Mouse (Mus musculus): Measurements from ENCODE around the gene Itprip.

Gene Itprip

DNA sequence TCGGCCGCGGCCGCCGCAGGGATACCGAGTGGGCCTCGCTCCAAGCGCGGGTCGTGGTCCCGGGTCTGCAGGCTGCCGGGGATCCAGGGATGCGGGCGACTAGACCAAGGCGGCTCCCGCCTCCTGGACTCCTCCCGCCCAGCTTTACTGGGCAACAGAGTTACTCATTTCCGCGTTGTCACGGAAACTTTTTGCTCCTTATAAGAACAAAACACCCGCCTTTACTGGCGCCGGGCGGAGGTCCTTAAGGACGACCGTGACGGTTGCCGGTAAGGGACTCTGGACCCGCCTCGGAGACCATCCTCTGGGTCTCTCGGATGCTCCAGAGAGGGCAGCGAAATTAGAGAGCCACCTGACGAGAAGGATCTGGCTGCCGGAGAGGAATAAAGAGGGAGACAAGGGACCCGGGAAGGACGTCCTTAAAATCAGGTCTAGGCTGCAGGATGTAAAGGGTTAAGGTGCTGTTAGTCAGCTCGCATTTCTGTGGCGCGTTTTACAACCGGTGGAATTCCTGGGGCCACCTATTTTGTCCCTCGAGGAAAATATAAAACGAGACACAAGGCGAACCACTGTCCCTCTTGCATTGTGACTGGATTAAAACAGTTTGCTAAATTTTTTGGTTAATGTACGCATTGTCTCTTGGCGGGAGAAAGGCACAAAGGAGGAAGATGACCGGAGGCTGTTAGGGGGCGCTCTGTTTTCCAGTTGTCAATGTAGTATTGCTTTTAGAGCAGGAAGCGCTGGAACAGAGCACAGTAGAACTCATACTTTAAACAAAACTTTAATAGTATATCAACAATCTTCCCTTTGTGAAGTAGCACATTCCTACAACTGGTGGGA, at the start of gene Itprip, which contains the start of gene Cfap43:
Itprip (minus strand) TSS at position 174 of the 840 bp plus-strand sequence.
Cfap43 (minus strand) TSS at position 162 of the 840 bp plus-strand sequence.
- DNase-seq = peak; percentile 72 to 80

DNA sequence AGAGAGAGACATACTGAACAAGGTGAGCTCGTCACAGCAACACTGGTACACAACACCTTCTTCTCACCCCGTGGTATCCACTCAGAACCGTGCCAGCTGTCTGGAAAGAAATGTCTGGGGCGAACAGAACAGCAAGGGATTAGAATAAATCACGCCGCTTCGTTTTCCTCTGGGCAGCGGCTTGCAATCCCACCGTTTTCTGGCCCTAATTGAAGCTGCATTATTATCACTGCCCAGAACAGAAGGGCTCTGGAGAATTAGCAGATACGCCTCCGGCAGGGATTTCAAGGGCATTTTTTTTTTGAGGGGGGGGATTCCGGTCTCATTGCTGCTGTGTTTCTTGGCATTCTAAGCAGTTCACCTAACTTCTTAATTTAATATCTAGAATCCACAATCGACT, 39.1 kb upstream of the Itprip start:
- no peak for DNase-seq

- no peak for DNase-seq
These were observed 34.1 kb upstream of the Itprip start for GRCm38 (mm10) chr19:47953169-47953568.

- DNase-seq = no peak
These were observed 31.8 kb upstream of the Itprip start for GRCm38 (mm10) chr19:47950946-47951345.

DNA sequence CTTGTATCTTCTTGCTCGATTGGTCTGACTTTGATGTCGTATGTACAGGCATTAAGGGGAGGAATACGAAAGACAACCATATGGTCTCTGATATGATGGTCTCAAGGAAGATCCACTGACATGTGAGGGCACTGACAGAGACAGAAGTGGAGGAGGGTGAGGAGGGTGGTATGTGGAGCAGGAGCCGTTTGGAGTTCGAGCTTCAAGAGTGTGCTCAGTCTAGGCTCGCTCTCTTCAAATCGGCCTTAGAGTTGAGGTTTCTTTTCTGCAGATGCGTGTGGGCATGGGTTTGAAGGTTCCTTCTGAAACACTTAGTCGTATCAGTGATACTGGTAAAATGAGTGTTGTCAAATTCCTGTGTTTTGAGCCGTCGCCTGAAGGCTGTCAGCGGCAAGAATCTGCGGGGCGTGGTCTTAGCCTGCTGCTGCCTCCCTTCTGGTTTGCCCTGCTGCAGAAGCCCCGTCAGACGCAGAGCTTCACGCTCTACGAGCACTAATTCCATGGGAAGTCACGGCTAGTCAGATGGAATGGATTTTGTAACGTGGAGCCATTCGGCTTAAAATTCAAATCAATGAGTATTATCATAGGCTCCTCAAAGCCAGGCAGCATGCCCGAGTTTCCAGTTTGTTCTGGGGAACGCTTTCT, 27.8 kb upstream of the Itprip start:
- no peak for DNase-seq

DNA sequence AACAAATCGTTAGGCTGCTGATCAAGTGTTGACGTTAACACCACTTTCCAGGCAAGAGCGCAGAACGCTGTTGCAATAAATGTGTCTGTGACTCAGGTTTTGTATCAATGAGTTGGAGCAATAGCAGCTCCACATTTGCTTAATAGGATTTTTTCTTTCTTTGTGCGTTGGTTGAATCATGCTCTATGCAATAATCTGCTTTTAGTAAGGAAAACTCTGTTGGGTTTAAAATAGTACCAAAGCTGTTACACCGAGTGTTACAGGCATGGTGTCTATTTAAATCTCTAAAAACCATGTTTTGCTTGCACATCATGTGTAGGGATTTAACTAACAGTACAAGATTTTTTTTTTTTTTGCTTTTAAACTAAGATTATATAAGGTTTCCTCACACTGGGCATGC, 20.3 kb upstream of the Itprip start:
- DNase-seq = no peak

GRCm38 (mm10) chr19:47937443-47938406, 18.6 kb upstream of the Itprip start, which contains the start of gene Cfap58:
Gene Cfap58 (plus strand): TSS chr19:47937675.
- peak; percentile 72 to 80 for DNase-seq

DNA sequence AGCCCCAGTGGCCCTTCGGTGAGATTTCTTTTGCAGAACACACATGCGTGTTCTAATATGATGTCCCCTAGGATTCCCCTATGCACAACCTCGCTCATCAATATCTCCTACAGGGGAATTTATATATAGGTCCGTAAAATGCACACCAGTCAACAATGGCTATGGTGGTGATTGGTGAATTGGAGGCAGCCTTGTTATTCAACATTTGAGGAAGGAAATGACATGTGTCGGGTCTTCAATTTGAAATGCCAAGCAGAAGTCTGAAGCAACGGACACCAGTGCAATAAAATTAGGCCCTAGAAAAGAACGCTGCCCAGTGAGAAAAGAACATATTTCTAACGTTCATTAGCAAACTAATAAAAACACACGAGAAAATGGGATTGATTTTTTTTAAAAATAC, 17.8 kb upstream of the Itprip start:
- no peak for DNase-seq

GRCm38 (mm10) chr19:47936490-47936889, 17.4 kb upstream of the Itprip start:
- no peak for DNase-seq

DNA sequence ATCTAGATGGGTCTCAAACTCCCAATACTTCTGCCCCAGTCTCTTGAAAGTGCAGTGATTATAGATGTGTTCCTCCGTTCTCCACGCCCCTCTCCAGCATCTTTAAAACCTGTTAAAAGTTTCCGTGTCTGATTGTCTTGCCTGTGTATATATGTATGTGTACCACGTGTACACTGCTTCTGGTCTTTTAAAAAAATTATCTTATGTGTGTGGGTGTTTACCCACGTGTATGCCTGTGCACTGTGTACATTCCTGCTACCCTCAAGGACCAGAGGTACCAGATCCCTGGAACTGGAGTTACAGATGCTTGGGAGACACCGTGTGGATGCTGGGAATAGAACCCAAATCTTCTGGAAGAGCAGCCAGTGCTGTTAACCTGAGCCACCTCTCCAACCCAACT, 16.4 kb upstream of the Itprip start:
- no peak for DNase-seq

DNA sequence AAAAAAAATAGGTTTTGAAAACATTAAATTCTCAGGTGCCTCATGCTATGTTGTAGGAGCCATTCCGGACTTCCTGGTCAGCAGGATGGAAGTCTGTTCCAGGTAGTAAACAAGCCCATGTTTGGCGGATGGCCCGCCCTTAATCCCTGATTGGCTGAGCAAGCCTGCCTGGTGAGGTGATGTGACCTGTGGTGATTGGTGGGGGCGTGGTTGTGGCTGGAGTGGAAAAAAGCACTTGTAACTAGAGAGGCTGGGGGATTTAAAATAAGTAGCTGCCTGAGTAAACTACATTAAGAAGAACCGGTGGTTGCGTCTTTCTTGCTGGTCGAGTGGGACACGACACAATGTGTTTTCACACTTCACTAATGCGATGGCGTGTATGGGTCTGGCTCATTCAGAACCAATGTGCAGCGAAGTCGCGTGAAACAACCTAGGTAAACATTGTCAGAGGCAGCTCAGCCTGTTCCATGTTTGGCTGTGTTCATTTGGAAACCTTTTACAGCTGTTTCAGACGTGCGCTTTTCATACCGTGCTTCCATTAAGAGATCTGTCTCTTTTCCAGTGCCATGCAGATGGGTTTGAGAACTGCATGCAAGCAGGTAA, 15.6 kb upstream of the Itprip start:
- DNase-seq = no peak

GRCm38 (mm10) chr19:47934146-47934545, 15.0 kb upstream of the Itprip start:
- DNase-seq = no peak

DNA sequence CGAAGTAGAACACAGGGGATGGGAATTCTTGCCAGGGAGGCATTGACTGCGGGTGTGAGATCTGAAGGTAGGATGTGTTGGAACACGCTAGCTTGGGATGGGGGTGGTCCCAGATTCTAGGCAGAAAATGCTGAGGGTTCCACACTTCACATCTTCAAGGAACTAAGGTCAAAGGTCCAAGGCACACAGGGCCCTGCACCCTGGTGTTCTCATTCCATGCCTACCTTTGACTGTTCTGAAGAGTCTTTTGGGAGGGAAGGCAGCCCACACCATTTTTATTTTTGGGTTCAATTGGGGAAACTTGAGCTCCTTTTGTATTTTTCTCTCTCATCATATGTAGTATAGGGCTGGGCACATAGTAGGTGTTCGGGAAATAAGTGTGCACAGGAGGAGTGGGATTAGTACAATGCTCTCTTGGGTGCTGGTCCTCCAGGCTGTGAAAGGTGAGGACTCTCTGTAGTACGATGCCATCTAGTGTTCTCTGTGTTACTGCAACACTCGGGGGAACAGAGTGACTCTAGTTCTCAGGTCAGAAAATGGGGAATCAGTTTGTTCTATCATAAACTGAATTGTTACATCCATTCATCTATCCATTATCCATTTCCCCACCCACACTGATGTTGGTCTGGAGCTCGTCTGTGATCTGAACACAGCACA, 13.0 kb upstream of the Itprip start:
- no peak for DNase-seq

GRCm38 (mm10) chr19:47929043-47929442, 9.9 kb upstream of the Itprip start:
- no peak for DNase-seq

- DNase-seq = no peak
These were observed 7.9 kb upstream of the Itprip start for GRCm38 (mm10) chr19:47927032-47927431.

DNA sequence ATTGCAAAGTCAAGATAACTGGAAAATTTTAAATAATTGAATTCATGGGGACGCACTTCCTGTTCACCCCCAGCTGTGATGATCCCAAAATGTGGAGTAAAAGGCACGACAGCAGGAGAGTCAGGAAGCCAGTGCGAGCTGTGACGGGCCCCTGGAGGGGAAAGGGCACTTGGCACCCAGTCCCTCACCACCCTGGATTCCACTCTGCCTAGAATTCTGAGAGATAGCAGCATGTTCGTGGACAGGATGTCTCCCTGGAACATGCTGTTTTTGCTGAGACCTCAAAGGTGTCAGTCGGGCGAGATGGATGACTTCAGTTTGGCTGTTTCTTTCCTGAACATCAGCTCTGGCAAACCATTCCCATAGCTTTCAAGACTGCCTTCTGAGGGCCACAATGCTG, 6.7 kb upstream of the Itprip start:
- DNase-seq = no peak

GRCm38 (mm10) chr19:47919966-47920375, 872 bp upstream of the Itprip start:
- no peak for DNase-seq

DNA sequence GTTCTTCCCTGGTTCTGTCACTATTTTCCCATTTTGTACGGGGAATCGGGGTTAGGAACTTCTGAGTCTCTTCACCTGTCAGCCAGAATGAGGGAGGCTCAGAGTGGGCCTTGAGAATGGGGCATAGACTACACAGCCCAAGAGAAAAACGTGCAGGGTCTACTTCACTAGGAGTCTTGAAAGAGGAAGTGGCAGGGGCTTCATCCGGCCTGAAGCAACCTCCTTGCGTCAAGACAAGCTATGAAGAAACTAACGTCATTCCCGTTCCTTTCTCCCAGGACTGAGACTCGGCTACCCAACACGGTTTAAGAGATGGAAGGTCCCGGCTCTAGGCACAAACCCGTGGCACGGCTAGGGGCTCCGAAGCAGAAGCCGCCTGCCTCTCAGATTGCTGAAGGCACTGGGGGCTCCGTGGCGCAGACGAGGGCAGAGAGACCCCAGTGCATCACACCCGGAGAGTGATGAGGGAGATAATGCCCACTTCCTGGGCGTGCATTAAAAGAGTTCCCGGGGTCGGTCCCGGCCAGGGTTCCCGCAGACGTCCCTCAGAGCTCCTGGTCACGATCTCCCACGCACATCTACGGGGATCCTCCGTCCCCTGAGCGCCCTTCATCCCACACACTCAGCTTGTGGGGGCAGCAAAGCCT, 521 bp downstream of the Itprip start:
- no peak for DNase-seq

- no peak for DNase-seq
These were observed 1.1 kb downstream of the Itprip start for GRCm38 (mm10) chr19:47918016-47918415.

DNA sequence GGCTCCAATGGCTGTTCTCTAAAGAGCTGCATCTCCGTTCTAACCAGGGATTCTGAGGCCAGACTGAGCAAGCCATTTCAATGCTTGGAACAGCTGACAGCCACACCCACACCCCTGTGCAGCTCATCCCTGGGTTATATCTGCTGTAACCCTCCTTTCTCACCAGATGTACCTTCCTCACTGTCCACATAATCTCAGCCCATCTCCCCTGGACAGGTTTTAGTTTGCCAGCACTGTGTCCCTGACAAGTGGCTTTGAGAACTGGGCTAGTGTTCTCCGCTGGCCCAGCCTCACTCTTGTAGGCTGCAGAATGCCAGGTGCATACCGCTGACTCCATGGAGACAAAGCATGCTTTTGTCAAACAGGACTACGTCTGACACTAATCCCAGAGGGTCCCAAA, 1.7 kb downstream of the Itprip start:
- DNase-seq = no peak

DNA sequence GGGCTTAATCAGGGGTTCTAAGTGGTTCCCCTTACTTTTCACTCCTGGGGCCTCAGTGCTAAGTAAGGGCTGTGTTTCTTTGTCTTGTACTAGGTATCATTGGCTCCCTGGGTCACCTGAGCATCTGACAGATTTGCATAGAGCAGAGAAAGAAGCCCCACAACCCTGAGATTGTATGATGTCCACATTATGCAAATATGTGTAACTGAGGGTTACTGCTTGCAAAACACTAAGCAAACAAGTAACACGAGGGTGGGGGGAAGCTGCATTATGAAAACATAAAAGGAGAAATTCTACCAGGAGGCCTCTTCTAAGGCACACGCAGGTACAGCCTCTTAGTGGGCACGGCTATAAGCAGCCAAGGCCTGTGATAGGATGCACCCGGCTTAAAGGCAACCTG, 3.8 kb downstream of the Itprip start:
- DNase-seq = no peak

Data from spleen, adult 18-20 months (tissue).